Mouse (Mus musculus) bone marrow, adult 2 months (tissue): ENCODE results near the gene Gm49396. TPM values are rescaled to one million over a fixed set of nuclear protein-coding genes. Genes with fewer than 3 reads are reported as not detected.

Experiments
- H3K27ac ChIP-seq: fragments of 200-500 bp; 2 replicates; pipeline ENCODE4 v1.5.1; 2012; ENCODE audit warnings: low read depth, mild to moderate bottlenecking, control low read depth, inconsistent platforms, low read length; ENCODE audit not compliant: control insufficient read depth, poor library complexity, insufficient read depth
- H3K4me1 ChIP-seq: fragments of 200-500 bp; 2 replicates; pipeline ENCODE4 v1.6.1; 2011; ENCODE audit warnings: low read length; ENCODE audit not compliant: control insufficient read depth, insufficient read depth
- H3K4me3 ChIP-seq: fragments of 200-500 bp; replicated peaks from 2 replicates; pipeline ENCODE3; 2011; ENCODE audit warnings: mild to moderate bottlenecking, low read depth, low read length, control low read depth; ENCODE audit not compliant: control insufficient read depth
- CTCF ChIP-seq: fragments of 200-500 bp; IDR thresholded peaks from 2 replicates; pipeline ENCODE4 v1.5.1; 2011; ENCODE audit warnings: low read length, control low read depth; ENCODE audit not compliant: control insufficient read depth, insufficient read depth
- POLR2A ChIP-seq: fragments of 200-500 bp; IDR thresholded peaks from 2 replicates; pipeline ENCODE4 v1.6.1; 2011; ENCODE audit warnings: low read depth, mild to moderate bottlenecking, control low read depth, low read length, borderline replicate concordance; ENCODE audit not compliant: control insufficient read depth
- WGBS: fragments of 180-500 bp; shearing (Covaris S2); methylation state at CpG from one replicate; pipeline ENCODE4 v1.1.7; 2018; 5-methylcytosine and 5-hydroxymethylcytosine counted together
- polyA plus RNA-seq: library from polyadenylated mRNA; stranded (reverse); fragments of >200 nt; gene quantifications from 2 replicates; pipeline ENCODE4 v1.2.4, GENCODE M21; 2011; ENCODE audit warnings: low replicate concordance; ENCODE audit not compliant: missing spikeins, insufficient read depth, insufficient read length

Gene Gm49396
- polyA plus RNA-seq, 1 experiment = 11.0 TPM

GRCm38 (mm10) chr7:30587842-30588667 is 24.9 kb downstream of the Gm49396 start:
- Histone ChIP-seq H3K27ac (peak overlapping the region; percentile 90), H3K4me1 (peaks cover under 1% of the 10 kb centered on the region; the same call in 1 of the 2 replicates), H3K4me3 (peak overlapping the region; percentile 96)
- WGBS = 1% methylated on average over 67 of the region's 67 CpGs
- TF ChIP-seq POLR2A = no peak
- no peak for TF ChIP-seq CTCF

GRCm38 (mm10) chr7:30588676-30589434 is 25.7 kb downstream of the Gm49396 start, which contains the start of gene Kmt2b:
Kmt2b (minus strand) TSS chr7:30588726.
- Histone ChIP-seq H3K4me3 (peak within 1 kb of the TSS; percentile 96), H3K4me1 (peaks cover 1% of the 10 kb centered on the region; the same call in 1 of the 2 replicates), H3K27ac (peak within 1 kb of the TSS; percentile 90)
- TF ChIP-seq CTCF (no peak; the same call in 1 of the 2 replicates), POLR2A (peak; percentile 42; the same call in 1 of the 2 replicates)
- WGBS = under 1% methylated on average over 63 of the region's 68 CpGs

GRCm38 (mm10) chr7:30589435-30590301 is 26.5 kb downstream of the Gm49396 start:
- Histone ChIP-seq H3K27ac (peak overlapping the region; percentile 38), H3K4me1 (peaks cover 3% of the 10 kb centered on the region; the same call in 1 of the 2 replicates), H3K4me3 (peak overlapping the region; percentile 70)
- 28% methylated on average over 40 of the region's 40 CpGs for WGBS
- TF ChIP-seq POLR2A (no peak), CTCF (peak; percentile 84)

- no peak overlapping the region for H3K4me3 ChIP-seq
- 92% methylated on average over 9 of the region's 9 CpGs for WGBS
- peaks cover 3% of the 10 kb centered on the region; the same call in 1 of the 2 replicates for H3K4me1 ChIP-seq
Observed at GRCm38 (mm10) chr7:30590927-30591604, 27.9 kb downstream of the Gm49396 start.

GRCm38 (mm10) chr7:30591605-30591951 is 28.4 kb downstream of the Gm49396 start:
- H3K4me3 ChIP-seq = no peak overlapping the region
- 90% methylated on average over 4 of the region's 4 CpGs for WGBS
- H3K27ac ChIP-seq = no peak overlapping the region
- peaks cover 3% of the 10 kb centered on the region; the same call in 1 of the 2 replicates for H3K4me1 ChIP-seq
- TF ChIP-seq POLR2A (no peak), CTCF (no peak)

More at GRCm38 (mm10) chr7:30590927-30591604, 27.9 kb downstream of the Gm49396 start:
- TF ChIP-seq POLR2A = no peak
- TF ChIP-seq CTCF = no peak
- H3K27ac ChIP-seq = no peak overlapping the region

GRCm38 (mm10) chr7:30592772-30593423 is 29.8 kb downstream of the Gm49396 start:
- WGBS = 50% methylated on average over 5 of the region's 5 CpGs
- no peak overlapping the region for H3K4me3 ChIP-seq
- H3K27ac ChIP-seq = no peak overlapping the region; the same call in 1 of the 2 replicates
- TF ChIP-seq POLR2A = no peak
- TF ChIP-seq CTCF = no peak
- peaks cover 3% of the 10 kb centered on the region; the same call in 1 of the 2 replicates for H3K4me1 ChIP-seq
